Comparison of ENCODE assay signal across 17 mouse cellular contexts in the genomic region with DNA sequence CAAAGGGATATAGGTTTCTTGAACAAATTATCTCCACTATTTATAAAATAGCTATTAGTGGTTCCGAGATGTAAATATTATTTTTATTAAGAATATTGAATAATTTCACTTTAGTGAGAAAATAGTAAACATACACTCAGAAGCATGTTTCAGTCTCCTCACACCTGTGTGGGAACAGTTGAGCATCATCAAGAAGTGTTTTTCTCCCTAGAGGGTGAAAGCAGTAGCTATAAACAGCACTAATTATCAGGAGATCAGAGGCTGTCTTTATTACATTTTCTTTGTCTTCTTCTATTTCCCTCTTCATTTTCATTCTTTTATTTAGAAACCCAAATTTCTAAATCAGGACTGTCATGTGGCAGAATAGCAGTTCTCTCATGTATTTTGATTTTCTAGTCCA.
"Had no signal": no experiment of that assay in that cellular context is flagged by ENCODE, and none has a peak within 500 bp of the region (broad histone marks: within the 10 kb centered on the region; RNA-seq: fewer than 3 reads in every experiment).

No protein-coding gene starts in this region.

- H3K4me3 ChIP-seq: midbrain, embryonic 10.5 days; midbrain, embryonic 12.5 days; myocyte; neural tube, embryonic 13.5 days; neural tube, embryonic 15.5 days had no signal

- H3K9me3 ChIP-seq: midbrain, embryonic 10.5 days; midbrain, embryonic 12.5 days; neural tube, embryonic 13.5 days; neural tube, embryonic 15.5 days had no signal

- H3K4me2 ChIP-seq: lung, embryonic 14.5 days; midbrain, embryonic 12.5 days; neural tube, embryonic 13.5 days; neural tube, embryonic 15.5 days had no signal

- H3K9ac ChIP-seq: lung, embryonic 14.5 days; midbrain, embryonic 12.5 days; neural tube, embryonic 13.5 days; neural tube, embryonic 15.5 days had no signal

- DNase-seq: lung, adult 18-20 months; lung, embryonic 14.5 days; lung, postnatal 10 days; lung, postnatal 4 days; retina, postnatal 1 day; right cerebral cortex, adult 18-20 months; right cerebral cortex, postnatal 25 days; right cerebral cortex, postnatal 4 days; spleen, adult 18-20 months; thymus, adult 18-20 months; thymus, postnatal 14 days; thymus, postnatal 36 days had no signal

- H3K27ac ChIP-seq: midbrain, embryonic 10.5 days; midbrain, embryonic 12.5 days; neural tube, embryonic 13.5 days; neural tube, embryonic 15.5 days had no signal

- H3K27me3 ChIP-seq: midbrain, embryonic 12.5 days; neural tube, embryonic 13.5 days; neural tube, embryonic 15.5 days had no signal

- H3K4me1 ChIP-seq: neural tube, embryonic 13.5 days; neural tube, embryonic 15.5 days had no signal

- H3K36me3 ChIP-seq: midbrain, embryonic 10.5 days; midbrain, embryonic 12.5 days had no signal
